7 mouse cellular contexts compared by ENCODE assay signal in genomic region chrX:20848256-20848984, GRCm38 (mm10). TPM values are rescaled to one million over a fixed set of nuclear protein-coding genes. Genes with fewer than 3 reads are reported as not detected.
DNase-seq lines count a peak whose midpoint lies in the region; ATAC-seq lines count a peak whose summit lies in the region.

No protein-coding gene starts in this region.

- peak overlapping the region; percentile 56 for H3K4me3 ChIP-seq in intestine, embryonic 15.5 days (replicated peaks)
- H3K4me3 ChIP-seq in midbrain, embryonic 10.5 days = peak overlapping the region; percentile 71

- H3K36me3 ChIP-seq in intestine, embryonic 15.5 days = peaks cover 7% of the 10 kb centered on the region; the same call in 1 of the 2 replicates
- peaks cover 36% of the 10 kb centered on the region for H3K36me3 ChIP-seq in midbrain, embryonic 10.5 days

- H3K27ac ChIP-seq in intestine, embryonic 15.5 days = 0 out of 2 replicates have a peak overlapping the region, but pooled peaks have one; percentile 40
- peak overlapping the region; percentile 86 for H3K27ac ChIP-seq in midbrain, embryonic 10.5 days (replicated peaks)

- peak overlapping the region; percentile 49 for H3K9ac ChIP-seq in intestine, embryonic 15.5 days

- no peaks in the 10 kb centered on the region for H3K4me1 ChIP-seq in intestine, embryonic 15.5 days (replicated peaks)
- H3K4me1 ChIP-seq in midbrain, embryonic 10.5 days = peaks cover 11% of the 10 kb centered on the region

- intact Hi-C loops in gastrocnemius, postnatal 36 days (cut with DNase I) = no loop called here
- intact Hi-C loops in left cerebral cortex, postnatal 25 days (cut with DNase I) = loop anchor here (5.0 kb wide), 1 partner anchor 74 kb away; the partner anchor contains the start of gene Syn1

- H3K9me3 ChIP-seq in intestine, embryonic 15.5 days = no peaks in the 10 kb centered on the region
- peaks cover 9% of the 10 kb centered on the region; the same call in 1 of the 2 replicates for H3K9me3 ChIP-seq in midbrain, embryonic 10.5 days (replicated peaks)

- 23% methylated on average over 41 of the region's 42 CpGs for WGBS in intestine, embryonic 15.5 days
- WGBS in midbrain, embryonic 10.5 days = 20% methylated on average over 42 of the region's 42 CpGs

- peak; percentile 99 for ATAC-seq in intestine, embryonic 15.5 days

- DNase-seq in adrenal gland, adult 2 months = peak; percentile 93
- DNase-seq in embryo, embryonic 11.5 days (ENCODE audit: low read depth, low spot score) = peak; percentile 89
- DNase-seq in gastrocnemius, postnatal 36 days = peak; percentile 70 to 82
- peak; percentile 91 to 98 for DNase-seq in left cerebral cortex, postnatal 25 days (ENCODE audit: low spot score in 2 of 2)
- DNase-seq in midbrain, embryonic 10.5 days (ENCODE audit: low spot score) = peak; percentile 87
- peak; percentile 77 for DNase-seq in right cerebral cortex, postnatal 4 days

- H3K4me2 ChIP-seq in intestine, embryonic 15.5 days (replicated peaks) = peak overlapping the region; percentile 52

- H3K27me3 ChIP-seq in intestine, embryonic 15.5 days (replicated peaks) = no peaks in the 10 kb centered on the region
- H3K27me3 ChIP-seq in midbrain, embryonic 10.5 days (ENCODE audit: low read depth, poor library complexity, severe bottlenecking) = no peaks in the 10 kb centered on the region

RNA-seq across cellular contexts. Expression of gene Timp1, which starts 21.5 kb away (rescaled TPM):
- 10 to 100 TPM; 20.7 to 45.5 TPM for total RNA-seq in adrenal gland, adult 2 months (2021)
- 34.9 and 39.0 TPM in 2 replicates for polyA plus RNA-seq in adrenal gland, adult 2 months (2012; rRNA removed)
- 1 to 10 TPM; 2.1 to 2.5 TPM for total RNA-seq in gastrocnemius, postnatal 36 days (2021)
- polyA plus RNA-seq in intestine, embryonic 15.5 days (2015; fragmentation: Nextera tagmentation; extraction: Ambion mirVana) = 18.2 and 20.0 TPM in 2 replicates
- under 1 TPM; 0.55 to 0.60 TPM for total RNA-seq in left cerebral cortex, postnatal 25 days (2021)
- 8.8 and 10.6 TPM in 2 replicates for polyA plus RNA-seq in midbrain, embryonic 10.5 days (2016; fragmentation: Nextera tagmentation; extraction: Ambion mirVana)

RNA-seq across cellular contexts. Expression of gene Araf, which starts 50.8 kb away (rescaled TPM):
- total RNA-seq in adrenal gland, adult 2 months (2021) = 100 to 1,000 TPM; 120 to 133 TPM
- 229 and 248 TPM in 2 replicates for polyA plus RNA-seq in adrenal gland, adult 2 months (2012; rRNA removed)
- 10 to 100 TPM; 73.3 to 90.0 TPM for total RNA-seq in gastrocnemius, postnatal 36 days (2021)
- polyA plus RNA-seq in intestine, embryonic 15.5 days (2015; fragmentation: Nextera tagmentation; extraction: Ambion mirVana) = 97.5 and 110 TPM in 2 replicates
- total RNA-seq in left cerebral cortex, postnatal 25 days (2021) = 100 to 1,000 TPM; 183 to 190 TPM
- 101 and 118 TPM in 2 replicates for polyA plus RNA-seq in midbrain, embryonic 10.5 days (2016; fragmentation: Nextera tagmentation; extraction: Ambion mirVana)

Comparison
In these comparisons a context has a peak if more than half of its experiments do, and no peak if none do; other contexts are left out.
1. Peak in every context shown above with its lines: DNase-seq, ATAC-seq, H3K4me3 ChIP-seq and H3K27ac ChIP-seq.
2. RNA of gene Timp1, which starts 21.5 kb away (total RNA-seq): 20.7 to 45.5 TPM in adrenal gland, adult 2 months; 2.1 to 2.5 TPM in gastrocnemius, postnatal 36 days and 0.55 to 0.60 TPM in left cerebral cortex, postnatal 25 days; every median in the first group is over 4 times any median in the second.